Mouse (Mus musculus) MEL (cell line): Measurements from ENCODE around the gene Bdh1.

ENCODE experiments used
- GATA1 ChIP-seq: IDR thresholded peaks from 2 replicates; pipeline ENCODE4 v1.6.1; 2011; ENCODE audit warnings: low read depth, low read length, improper control_type of control experiment
- HCFC1 ChIP-seq: IDR thresholded peaks from 2 replicates; pipeline ENCODE4 v1.6.1; 2012; ENCODE audit warnings: low read depth, mild to moderate bottlenecking, inconsistent platforms, low read length, improper control_type of control experiment, moderate library complexity
- JUND ChIP-seq: IDR thresholded peaks from 2 replicates; pipeline ENCODE4 v1.6.1; 2011; ENCODE audit warnings: low read depth, mild to moderate bottlenecking, improper control_type of control experiment, low read length
- ZMIZ1 ChIP-seq: IDR thresholded peaks from 2 replicates; pipeline ENCODE4 v1.6.1; 2012; ENCODE audit warnings: low read depth, mild to moderate bottlenecking, inconsistent platforms, low read length, improper control_type of control experiment, moderate library complexity

GRCm38 (mm10) chr16:31499681-31500310 lies 77.7 kb downstream of the Bdh1 start:
- TF ChIP-seq GATA1, result no peak
- TF ChIP-seq JUND, result no peak
- no peak for TF ChIP-seq ZMIZ1
- no peak for TF ChIP-seq HCFC1
